Mouse (Mus musculus): ENCODE data around the gene A730009L09Rik.

A730009L09Rik gene

GRCm38 (mm10) chr16:84560279-84560602, 45.3 kb downstream of the A730009L09Rik start:
- no peak for DNase-seq

Measured in kidney, postnatal 36 days (tissue).